Mouse (Mus musculus) kidney, embryonic 15.5 days (tissue): ENCODE data around the gene N4bp2. TPM values are rescaled to one million over a fixed set of nuclear protein-coding genes. Genes with fewer than 3 reads are reported as not detected.

Experiments used
- ATAC-seq: fragments of 200-750 bp; cut with Nextera tagmentation; replicated peaks from 2 replicates; pipeline ENCODE4 v1.8.0; 2017; ENCODE audit warnings: moderate TSS enrichment; ENCODE audit not compliant: low FRiP score
- H3K27ac ChIP-seq: fragments of 300-500 bp; sonication (generic); 2 replicates; pipeline ENCODE4 v1.5.1; 2015; ENCODE audit warnings: mild to moderate bottlenecking, inconsistent platforms
- H3K27me3 ChIP-seq: fragments of 300-500 bp; sonication (generic); 2 replicates; pipeline ENCODE4 v1.6.1; 2015; ENCODE audit warnings: inconsistent platforms
- H3K36me3 ChIP-seq: fragments of 300-500 bp; sonication (generic); 2 replicates; pipeline ENCODE4 v1.6.1; 2015; ENCODE audit warnings: inconsistent platforms
- H3K4me1 ChIP-seq: fragments of 300-500 bp; sonication (generic); 2 replicates; pipeline ENCODE4 v1.6.1; 2015; ENCODE audit warnings: inconsistent platforms
- H3K4me2 ChIP-seq: fragments of 300-500 bp; sonication (generic); 2 replicates; pipeline ENCODE4 v1.6.1; 2015; ENCODE audit warnings: moderate library complexity, mild to moderate bottlenecking, inconsistent platforms
- H3K4me3 ChIP-seq: fragments of 300-500 bp; sonication (generic); replicated peaks from 2 replicates; pipeline ENCODE4 v1.5.1; 2015; ENCODE audit warnings: mild to moderate bottlenecking, inconsistent platforms
- H3K9ac ChIP-seq: fragments of 300-500 bp; sonication (generic); 2 replicates; pipeline ENCODE4 v1.6.1; 2015; ENCODE audit warnings: mild to moderate bottlenecking, inconsistent platforms
- H3K9me3 ChIP-seq: fragments of 300-500 bp; sonication (generic); replicated peaks from 2 replicates; pipeline ENCODE4 v1.6.1; 2016; ENCODE audit warnings: inconsistent platforms
- WGBS: fragments of 180-500 bp; shearing (Covaris S2); methylation state at CpG from one replicate; pipeline ENCODE4 v1.1.7; 2015; ENCODE audit warnings: mixed read lengths; 5-methylcytosine and 5-hydroxymethylcytosine counted together
- polyA plus RNA-seq: library from polyadenylated mRNA; unstranded; fragments of >200 nt; fragmentation: Nextera tagmentation; extraction: Ambion mirVana; gene quantifications from 2 replicates; pipeline ENCODE4 v1.2.1, GENCODE M21; 2015

Gene N4bp2
- polyA plus RNA-seq, 1 experiment from 2014 or later: 26.5 TPM

GRCm38 (mm10) chr5:65842947-65843346, 79.6 kb downstream of the N4bp2 start:
- Histone ChIP-seq H3K9me3 (no peaks in the 10 kb centered on the region), H3K9ac (no peak overlapping the region), H3K4me1 (peaks cover 4% of the 10 kb centered on the region), H3K36me3 (no peaks in the 10 kb centered on the region), H3K4me3 (no peak overlapping the region), H3K27ac (no peak overlapping the region), H3K4me2 (no peak overlapping the region), H3K27me3 (no peaks in the 10 kb centered on the region)
- ATAC-seq: no peak
- 91% methylated on average over 7 of the region's 7 CpGs for WGBS

GRCm38 (mm10) chr5:65846534-65846933, 83.2 kb downstream of the N4bp2 start:
- Histone ChIP-seq H3K9me3 (no peaks in the 10 kb centered on the region), H3K27ac (no peak overlapping the region), H3K4me2 (no peak overlapping the region), H3K4me1 (peaks cover 8% of the 10 kb centered on the region), H3K9ac (no peak overlapping the region), H3K27me3 (no peaks in the 10 kb centered on the region), H3K36me3 (no peaks in the 10 kb centered on the region), H3K4me3 (no peak overlapping the region)
- no peak for ATAC-seq
- WGBS: 90% methylated on average over 8 of the region's 8 CpGs

GRCm38 (mm10) chr5:65846958-65847357, 83.6 kb downstream of the N4bp2 start:
- Histone ChIP-seq H3K36me3 (no peaks in the 10 kb centered on the region), H3K27me3 (no peaks in the 10 kb centered on the region), H3K9ac (no peak overlapping the region), H3K4me3 (no peak overlapping the region), H3K4me1 (0 out of 2 replicates have a peak, but pooled peaks cover 4% of the 10 kb centered on the region), H3K27ac (no peak overlapping the region), H3K9me3 (no peaks in the 10 kb centered on the region), H3K4me2 (no peak overlapping the region)
- WGBS: 83% methylated on average over 3 of the region's 3 CpGs
- ATAC-seq: no peak

- 82% methylated on average over 7 of the region's 7 CpGs for WGBS
- no peak overlapping the region for H3K27ac ChIP-seq
- ATAC-seq: no peak
- H3K36me3 ChIP-seq: no peaks in the 10 kb centered on the region
- H3K4me3 ChIP-seq: no peak overlapping the region
- no peaks in the 10 kb centered on the region for H3K9me3 ChIP-seq
- H3K4me1 ChIP-seq: 0 out of 2 replicates have a peak, but pooled peaks cover 4% of the 10 kb centered on the region
- no peak overlapping the region for H3K9ac ChIP-seq
- H3K4me2 ChIP-seq: no peak overlapping the region
- no peaks in the 10 kb centered on the region for H3K27me3 ChIP-seq
Measured at GRCm38 (mm10) chr5:65847656-65848055, 84.3 kb downstream of the N4bp2 start.

GRCm38 (mm10) chr5:65850765-65851164, 87.4 kb downstream of the N4bp2 start:
- no peak for ATAC-seq
- H3K9ac ChIP-seq: no peak overlapping the region
- WGBS: 55% methylated on average over 11 of the region's 11 CpGs
- no peaks in the 10 kb centered on the region for H3K9me3 ChIP-seq
- 0 out of 2 replicates have a peak, but pooled peaks cover 9% of the 10 kb centered on the region for H3K4me1 ChIP-seq
- H3K36me3 ChIP-seq: no peaks in the 10 kb centered on the region
- no peak overlapping the region for H3K27ac ChIP-seq
- H3K27me3 ChIP-seq: no peaks in the 10 kb centered on the region
- no peak overlapping the region for H3K4me3 ChIP-seq
- no peak overlapping the region for H3K4me2 ChIP-seq

- Histone ChIP-seq H3K4me3 (no peak overlapping the region), H3K9ac (no peak overlapping the region), H3K4me2 (0 out of 2 replicates have a peak overlapping the region, but pooled peaks have one; percentile 5), H3K4me1 (peaks cover 22% of the 10 kb centered on the region), H3K27me3 (no peaks in the 10 kb centered on the region), H3K9me3 (no peaks in the 10 kb centered on the region), H3K27ac (peak overlapping the region; percentile 45; the same call in 1 of the 2 replicates), H3K36me3 (no peaks in the 10 kb centered on the region)
- 32% methylated on average over 8 of the region's 8 CpGs for WGBS
- ATAC-seq: peak; percentile 81
Measured at GRCm38 (mm10) chr5:65854786-65855191, 91.5 kb downstream of the N4bp2 start.

GRCm38 (mm10) chr5:65855571-65855970, 92.2 kb downstream of the N4bp2 start:
- WGBS: 48% methylated on average over 3 of the region's 3 CpGs
- H3K27me3 ChIP-seq: no peaks in the 10 kb centered on the region
- no peak overlapping the region for H3K9ac ChIP-seq
- no peaks in the 10 kb centered on the region for H3K36me3 ChIP-seq
- ATAC-seq: no peak
- peaks cover 22% of the 10 kb centered on the region for H3K4me1 ChIP-seq
- no peak overlapping the region for H3K4me3 ChIP-seq
- 0 out of 2 replicates have a peak overlapping the region, but pooled peaks have one; percentile 45 for H3K27ac ChIP-seq
- no peaks in the 10 kb centered on the region for H3K9me3 ChIP-seq
- H3K4me2 ChIP-seq: no peak overlapping the region

- Histone ChIP-seq H3K36me3 (no peaks in the 10 kb centered on the region), H3K4me2 (no peak overlapping the region), H3K9me3 (no peaks in the 10 kb centered on the region), H3K4me1 (peaks cover 18% of the 10 kb centered on the region), H3K27ac (no peak overlapping the region), H3K9ac (no peak overlapping the region), H3K27me3 (no peaks in the 10 kb centered on the region), H3K4me3 (no peak overlapping the region)
- ATAC-seq: no peak
- WGBS: 77% methylated on average over 16 of the region's 17 CpGs
Measured at GRCm38 (mm10) chr5:65856591-65857411, 93.5 kb downstream of the N4bp2 start.

GRCm38 (mm10) chr5:65857935-65858334, 94.6 kb downstream of the N4bp2 start:
- 49% methylated on average over 12 of the region's 12 CpGs for WGBS
- Histone ChIP-seq H3K4me1 (peaks cover 18% of the 10 kb centered on the region), H3K27me3 (no peaks in the 10 kb centered on the region), H3K27ac (0 out of 2 replicates have a peak overlapping the region, but pooled peaks have one; percentile 0), H3K36me3 (no peaks in the 10 kb centered on the region), H3K4me2 (no peak overlapping the region), H3K4me3 (no peak overlapping the region), H3K9me3 (no peaks in the 10 kb centered on the region), H3K9ac (no peak overlapping the region)
- ATAC-seq: peak; percentile 44

GRCm38 (mm10) chr5:65858355-65858754, 95.0 kb downstream of the N4bp2 start:
- no peak overlapping the region for H3K4me3 ChIP-seq
- H3K9ac ChIP-seq: no peak overlapping the region
- H3K27me3 ChIP-seq: no peaks in the 10 kb centered on the region
- H3K4me2 ChIP-seq: no peak overlapping the region
- no peak for ATAC-seq
- H3K4me1 ChIP-seq: peaks cover 20% of the 10 kb centered on the region
- H3K27ac ChIP-seq: peak overlapping the region; percentile 41; the same call in 1 of the 2 replicates
- no peaks in the 10 kb centered on the region for H3K9me3 ChIP-seq
- no peaks in the 10 kb centered on the region for H3K36me3 ChIP-seq
- WGBS: 88% methylated on average over 4 of the region's 6 CpGs

GRCm38 (mm10) chr5:65858898-65859297, 95.6 kb downstream of the N4bp2 start:
- ATAC-seq: no peak
- Histone ChIP-seq H3K4me3 (no peak overlapping the region), H3K27me3 (no peaks in the 10 kb centered on the region), H3K9me3 (no peaks in the 10 kb centered on the region), H3K9ac (no peak overlapping the region), H3K4me2 (no peak overlapping the region), H3K36me3 (no peaks in the 10 kb centered on the region), H3K4me1 (peaks cover 21% of the 10 kb centered on the region), H3K27ac (peak overlapping the region; percentile 41; the same call in 1 of the 2 replicates)
- WGBS: 60% methylated on average over 12 of the region's 12 CpGs

GRCm38 (mm10) chr5:65859396-65859795, 96.1 kb downstream of the N4bp2 start:
- 57% methylated on average over 6 of the region's 6 CpGs for WGBS
- no peak overlapping the region for H3K9ac ChIP-seq
- H3K4me2 ChIP-seq: no peak overlapping the region
- H3K27me3 ChIP-seq: no peaks in the 10 kb centered on the region
- H3K9me3 ChIP-seq: no peaks in the 10 kb centered on the region
- H3K36me3 ChIP-seq: no peaks in the 10 kb centered on the region
- ATAC-seq: no peak
- H3K4me1 ChIP-seq: peaks cover 21% of the 10 kb centered on the region
- no peak overlapping the region for H3K4me3 ChIP-seq
- H3K27ac ChIP-seq: no peak overlapping the region
